Mouse (Mus musculus) heart, embryonic 10.5 days (tissue): ENCODE results near the gene Twistnb. TPM values are rescaled to one million over a fixed set of nuclear protein-coding genes. Genes with fewer than 3 reads are reported as not detected.
A peak's percentile ranks its signal among the peaks of the same experiment; 100 is the strongest.

Source experiments
- DNase-seq: peaks from one replicate; pipeline ENCODE4 v3.0.0-alpha.2; 2017; ENCODE audit warnings: low spot score
- H3K27ac ChIP-seq: fragments of 300-500 bp; sonication (generic); 2 replicates; pipeline ENCODE4 v1.5.1; 2016; ENCODE audit warnings: mild to moderate bottlenecking
- H3K27me3 ChIP-seq: fragments of 300-500 bp; sonication (generic); 2 replicates; pipeline ENCODE4 v1.6.1; 2016; ENCODE audit warnings: mild to moderate bottlenecking; ENCODE audit not compliant: poor library complexity, insufficient read depth, severe bottlenecking
- H3K36me3 ChIP-seq: fragments of 300-500 bp; sonication (generic); 2 replicates; pipeline ENCODE4 v1.6.1; 2016; ENCODE audit warnings: mild to moderate bottlenecking, moderate library complexity
- H3K4me1 ChIP-seq: fragments of 300-500 bp; sonication (generic); 2 replicates; pipeline ENCODE4 v1.6.1; 2016; ENCODE audit warnings: mild to moderate bottlenecking
- H3K4me3 ChIP-seq: fragments of 300-500 bp; sonication (generic); 2 replicates; pipeline ENCODE4 v1.5.1; 2016; ENCODE audit warnings: mild to moderate bottlenecking, moderate library complexity
- H3K9me3 ChIP-seq: fragments of 300-500 bp; sonication (generic); 2 replicates; pipeline ENCODE4 v1.6.1; 2016; ENCODE audit warnings: mild to moderate bottlenecking, moderate library complexity
- WGBS: fragments of 180-500 bp; shearing (Covaris S2); methylation state at CpG from one replicate; pipeline ENCODE4 v1.1.7; 2016; 5-methylcytosine and 5-hydroxymethylcytosine counted together
- polyA plus RNA-seq: library from polyadenylated mRNA; unstranded; fragments of >200 nt; fragmentation: Nextera tagmentation; extraction: Ambion mirVana; gene quantifications from 2 replicates; pipeline ENCODE4 v1.2.1, GENCODE M21; 2016

The Twistnb gene
- 42.0 and 50.4 TPM in 2 replicates for polyA plus RNA-seq

- Histone ChIP-seq H3K4me1 (peaks cover 6% of the 10 kb centered on the region; the same call in 1 of the 2 replicates), H3K27ac (peak within 1 kb of the TSS; percentile 90), H3K9me3 (no peaks in the 10 kb centered on the region), H3K36me3 (peaks cover 6% of the 10 kb centered on the region; the same call in 1 of the 2 replicates), H3K4me3 (peak within 1 kb of the TSS; percentile 88), H3K27me3 (no peaks in the 10 kb centered on the region)
- WGBS, result under 1% methylated on average over 66 of the region's 66 CpGs
- DNase-seq, result peak; percentile 97
Observed at GRCm38 (mm10) chr12:33429387-33430160, at the start of gene Twistnb. Gene Twistnb (plus strand): TSS chr12:33429635.

GRCm38 (mm10) chr12:33388842-33389241 is 40.6 kb upstream of the Twistnb start:
- Histone ChIP-seq H3K9me3 (no peaks in the 10 kb centered on the region), H3K27me3 (peaks cover 17% of the 10 kb centered on the region; the same call in 1 of the 2 replicates), H3K27ac (no peak overlapping the region), H3K36me3 (no peaks in the 10 kb centered on the region), H3K4me1 (no peaks in the 10 kb centered on the region), H3K4me3 (no peak overlapping the region)
- WGBS, result 13% methylated on average over 5 of the region's 5 CpGs
- no peak for DNase-seq

- WGBS, result 49% methylated on average over 2 of the region's 2 CpGs
- H3K9me3 ChIP-seq, result no peaks in the 10 kb centered on the region
- H3K36me3 ChIP-seq, result no peaks in the 10 kb centered on the region
- peaks cover 9% of the 10 kb centered on the region for H3K4me1 ChIP-seq
- peaks cover 15% of the 10 kb centered on the region; the same call in 1 of the 2 replicates for H3K27me3 ChIP-seq
- H3K4me3 ChIP-seq, result no peak overlapping the region
- H3K27ac ChIP-seq, result no peak overlapping the region
- peak; percentile 57 for DNase-seq
Observed at GRCm38 (mm10) chr12:33390844-33391560, 38.4 kb upstream of the Twistnb start.

- no peak for DNase-seq
- WGBS, result 12% methylated on average over 24 of the region's 24 CpGs
- peak within 1 kb of the TSS; percentile 53 for H3K4me3 ChIP-seq
Observed at GRCm38 (mm10) chr12:33394804-33395623, 34.4 kb upstream of the Twistnb start, which contains the start of gene Efcab10. Gene Efcab10 (plus strand): TSS chr12:33394854.

GRCm38 (mm10) chr12:33403265-33403693 is 26.2 kb upstream of the Twistnb start:
- Histone ChIP-seq H3K4me1 (no peaks in the 10 kb centered on the region), H3K4me3 (no peak overlapping the region), H3K27ac (no peak overlapping the region), H3K9me3 (no peaks in the 10 kb centered on the region), H3K27me3 (no peaks in the 10 kb centered on the region), H3K36me3 (no peaks in the 10 kb centered on the region)
- no peak for DNase-seq
- WGBS, result 55% methylated on average over 7 of the region's 7 CpGs

More at GRCm38 (mm10) chr12:33394804-33395623, 34.4 kb upstream of the Twistnb start, which contains the start of gene Efcab10:
- H3K9me3 ChIP-seq, result no peaks in the 10 kb centered on the region
- H3K36me3 ChIP-seq, result no peaks in the 10 kb centered on the region
- H3K4me1 ChIP-seq, result peaks cover 9% of the 10 kb centered on the region
- H3K27me3 ChIP-seq, result no peaks in the 10 kb centered on the region
- no peak within 1 kb of the TSS for H3K27ac ChIP-seq

- Histone ChIP-seq H3K4me1 (no peaks in the 10 kb centered on the region), H3K4me3 (no peak overlapping the region), H3K9me3 (no peaks in the 10 kb centered on the region), H3K27me3 (no peaks in the 10 kb centered on the region), H3K27ac (no peak overlapping the region), H3K36me3 (no peaks in the 10 kb centered on the region)
- 56% methylated on average over 5 of the region's 5 CpGs for WGBS
- no peak for DNase-seq
Observed at GRCm38 (mm10) chr12:33404996-33405395, 24.4 kb upstream of the Twistnb start.

GRCm38 (mm10) chr12:33405398-33406026 is 23.9 kb upstream of the Twistnb start:
- Histone ChIP-seq H3K36me3 (no peaks in the 10 kb centered on the region), H3K4me1 (no peaks in the 10 kb centered on the region), H3K27ac (no peak overlapping the region), H3K9me3 (no peaks in the 10 kb centered on the region), H3K27me3 (no peaks in the 10 kb centered on the region), H3K4me3 (no peak overlapping the region)
- DNase-seq, result no peak
- 49% methylated on average over 6 of the region's 6 CpGs for WGBS

- no peaks in the 10 kb centered on the region for H3K36me3 ChIP-seq
- no peaks in the 10 kb centered on the region for H3K9me3 ChIP-seq
- WGBS, result 48% methylated on average over 6 of the region's 6 CpGs
- no peak overlapping the region for H3K4me3 ChIP-seq
- H3K4me1 ChIP-seq, result no peaks in the 10 kb centered on the region
- H3K27me3 ChIP-seq, result no peaks in the 10 kb centered on the region
- no peak for DNase-seq
- no peak overlapping the region for H3K27ac ChIP-seq
Observed at GRCm38 (mm10) chr12:33411580-33412151, 17.8 kb upstream of the Twistnb start.

- no peak overlapping the region for H3K27ac ChIP-seq
- H3K9me3 ChIP-seq, result no peaks in the 10 kb centered on the region
- no peaks in the 10 kb centered on the region for H3K4me1 ChIP-seq
- no peaks in the 10 kb centered on the region for H3K36me3 ChIP-seq
- no peak overlapping the region for H3K4me3 ChIP-seq
- H3K27me3 ChIP-seq, result peaks cover 5% of the 10 kb centered on the region; the same call in 1 of the 2 replicates
- 31% methylated on average over 3 of the region's 3 CpGs for WGBS
- no peak for DNase-seq
Observed at GRCm38 (mm10) chr12:33424329-33424728, 5.1 kb upstream of the Twistnb start.

- 38% methylated on average over 3 of the region's 3 CpGs for WGBS
- no peak overlapping the region for H3K27ac ChIP-seq
- no peak overlapping the region for H3K4me3 ChIP-seq
- H3K4me1 ChIP-seq, result peaks cover 6% of the 10 kb centered on the region; the same call in 1 of the 2 replicates
- peaks cover 5% of the 10 kb centered on the region; the same call in 1 of the 2 replicates for H3K27me3 ChIP-seq
- H3K36me3 ChIP-seq, result no peaks in the 10 kb centered on the region
- H3K9me3 ChIP-seq, result no peaks in the 10 kb centered on the region
- DNase-seq, result no peak
Observed at GRCm38 (mm10) chr12:33427293-33427692, 2.1 kb upstream of the Twistnb start.

- no peaks in the 10 kb centered on the region for H3K36me3 ChIP-seq
- H3K27ac ChIP-seq, result no peak overlapping the region
- H3K9me3 ChIP-seq, result no peaks in the 10 kb centered on the region
- no peak for DNase-seq
- 78% methylated on average over 2 of the region's 2 CpGs for WGBS
- no peak overlapping the region for H3K4me3 ChIP-seq
- peaks cover 6% of the 10 kb centered on the region; the same call in 1 of the 2 replicates for H3K4me1 ChIP-seq
- peaks cover 5% of the 10 kb centered on the region; the same call in 1 of the 2 replicates for H3K27me3 ChIP-seq
Observed at GRCm38 (mm10) chr12:33427726-33428125, 1.7 kb upstream of the Twistnb start.

GRCm38 (mm10) chr12:33433812-33434211 is 4.4 kb downstream of the Twistnb start:
- no peaks in the 10 kb centered on the region for H3K27me3 ChIP-seq
- no peaks in the 10 kb centered on the region for H3K9me3 ChIP-seq
- H3K4me3 ChIP-seq, result no peak overlapping the region
- peaks cover 22% of the 10 kb centered on the region for H3K36me3 ChIP-seq
- whole genome bisulfite sequencing, result 85% methylated on average over 9 of the region's 9 CpGs
- H3K27ac ChIP-seq, result no peak overlapping the region
- DNase-seq, result no peak
- H3K4me1 ChIP-seq, result peaks cover 6% of the 10 kb centered on the region; the same call in 1 of the 2 replicates
